Mouse (Mus musculus) small intestine, adult 2 months (tissue): ENCODE measurements around the gene Zeb2. TPM values are rescaled to one million over a fixed set of nuclear protein-coding genes. Genes with fewer than 3 reads are reported as not detected.

Experiments used
- H3K27ac ChIP-seq: fragments of 200-500 bp; 2 replicates; pipeline ENCODE4 v1.5.1; 2012; ENCODE audit warnings: low read depth, low read length, control low read depth, inconsistent platforms; ENCODE audit not compliant: insufficient read depth
- H3K27me3 ChIP-seq: fragments of 200-500 bp; 2 replicates; pipeline ENCODE4 v1.6.1; 2012; ENCODE audit warnings: mild to moderate bottlenecking, moderate library complexity, low read length, inconsistent platforms; ENCODE audit not compliant: control insufficient read depth, insufficient read depth
- H3K36me3 ChIP-seq: fragments of 200-500 bp; 2 replicates; pipeline ENCODE4 v1.6.1; 2012; ENCODE audit warnings: mild to moderate bottlenecking, low read length, control low read depth, inconsistent platforms; ENCODE audit not compliant: control insufficient read depth, insufficient read depth
- H3K4me1 ChIP-seq: fragments of 200-500 bp; 2 replicates; pipeline ENCODE4 v1.6.1; 2012; ENCODE audit warnings: low read length, inconsistent platforms, mixed read lengths; ENCODE audit not compliant: control insufficient read depth, insufficient read depth, insufficient read length
- H3K4me3 ChIP-seq: fragments of 200-500 bp; 2 replicates; pipeline ENCODE4 v1.5.1; 2012; ENCODE audit warnings: low read depth, mild to moderate bottlenecking, control low read depth, inconsistent platforms, low read length, moderate library complexity
- CTCF ChIP-seq: fragments of 200-500 bp; IDR thresholded peaks from 2 replicates; pipeline ENCODE4 v1.5.1; 2012; ENCODE audit warnings: low read depth, mild to moderate bottlenecking, control low read depth, inconsistent platforms, low read length, moderate library complexity, mixed read lengths; ENCODE audit not compliant: insufficient replicate concordance, insufficient read length; ENCODE audit errors: extremely low read depth
- POLR2A ChIP-seq: fragments of 200-500 bp; IDR thresholded peaks from 2 replicates; pipeline ENCODE4 v1.6.1; 2012; ENCODE audit warnings: low read depth, mild to moderate bottlenecking, control low read depth, inconsistent platforms, low read length, moderate library complexity
- WGBS: fragments of 180-500 bp; shearing (Covaris S2); methylation state at CpG from one replicate; pipeline ENCODE4 v1.1.7; 2018; 5-methylcytosine and 5-hydroxymethylcytosine counted together
- polyA plus RNA-seq: library from polyadenylated mRNA; depleted of rRNA; stranded (reverse); fragments of >200 nt; gene quantifications from 2 replicates; pipeline ENCODE4 v1.2.3, GENCODE M21; 2012

Zeb2 gene
- polyA plus RNA-seq, 1 experiment, result 3.1 TPM

- TF ChIP-seq POLR2A, result no peak
- no peak for TF ChIP-seq CTCF
- Histone ChIP-seq H3K4me3 (no peak overlapping the region), H3K27me3 (no peaks in the 10 kb centered on the region), H3K36me3 (no peaks in the 10 kb centered on the region), H3K4me1 (no peaks in the 10 kb centered on the region), H3K27ac (no peak overlapping the region)
- 59% methylated on average over 5 of the region's 5 CpGs for WGBS
These were observed 99.9 kb downstream of the Zeb2 start for GRCm38 (mm10) chr2:45017186-45017800.

- no peaks in the 10 kb centered on the region for H3K4me1 ChIP-seq
- no peaks in the 10 kb centered on the region for H3K36me3 ChIP-seq
- no peak overlapping the region for H3K27ac ChIP-seq
- no peak overlapping the region for H3K4me3 ChIP-seq
- H3K27me3 ChIP-seq, result no peaks in the 10 kb centered on the region
- 61% methylated on average over 5 of the region's 5 CpGs for WGBS
- TF ChIP-seq CTCF (no peak), POLR2A (no peak)
These were observed 103.9 kb downstream of the Zeb2 start for GRCm38 (mm10) chr2:45013325-45013724.

DNA sequence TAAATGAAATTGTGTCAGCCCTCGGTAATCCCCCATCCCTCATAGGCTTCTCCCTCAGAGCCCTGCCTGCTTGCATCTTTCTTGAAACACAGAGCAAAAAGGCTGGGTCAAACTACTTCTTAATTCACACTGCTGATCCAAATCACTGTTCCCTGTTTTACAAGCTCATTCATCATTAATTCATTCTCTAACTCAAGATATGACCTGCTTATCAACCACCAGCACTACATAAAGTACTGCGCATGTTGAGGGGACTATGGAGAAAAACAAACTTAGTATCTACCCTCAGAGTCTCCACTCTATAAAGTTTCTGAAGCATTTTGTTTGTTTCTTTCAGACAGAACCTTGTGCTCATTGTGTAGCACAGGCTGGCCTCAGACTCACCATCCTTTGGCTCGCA lies 104.5 kb downstream of the Zeb2 start:
- H3K4me3 ChIP-seq, result no peak overlapping the region
- H3K27ac ChIP-seq, result no peak overlapping the region
- TF ChIP-seq POLR2A (no peak), CTCF (no peak)
- H3K36me3 ChIP-seq, result no peaks in the 10 kb centered on the region
- no peaks in the 10 kb centered on the region for H3K27me3 ChIP-seq
- WGBS, result 82% methylated on average over 3 of the region's 3 CpGs
- no peaks in the 10 kb centered on the region for H3K4me1 ChIP-seq

DNA sequence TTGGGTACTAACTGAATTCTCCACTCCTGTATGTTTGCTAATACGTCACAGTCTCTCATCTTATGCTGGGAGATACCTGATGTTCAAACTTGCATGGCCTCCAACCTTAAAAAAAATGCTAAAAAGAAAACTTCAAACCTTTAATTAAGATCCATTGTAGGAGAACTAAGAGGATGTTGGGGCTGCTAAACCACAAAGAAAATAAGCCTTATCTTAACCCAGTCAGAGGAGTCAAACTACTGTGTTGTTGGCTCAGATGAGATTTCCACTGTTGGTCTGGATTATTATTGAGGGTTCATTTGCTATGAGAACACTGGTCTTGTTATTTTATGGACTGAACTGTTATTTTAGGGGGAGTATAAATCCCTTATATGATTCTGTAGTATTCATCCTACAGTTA lies 106.5 kb downstream of the Zeb2 start:
- TF ChIP-seq POLR2A (no peak), CTCF (no peak)
- WGBS, result 93% methylated on average over 1 of the region's 1 CpGs
- Histone ChIP-seq H3K27ac (no peak overlapping the region), H3K4me3 (no peak overlapping the region), H3K36me3 (no peaks in the 10 kb centered on the region), H3K27me3 (no peaks in the 10 kb centered on the region), H3K4me1 (no peaks in the 10 kb centered on the region)

DNA sequence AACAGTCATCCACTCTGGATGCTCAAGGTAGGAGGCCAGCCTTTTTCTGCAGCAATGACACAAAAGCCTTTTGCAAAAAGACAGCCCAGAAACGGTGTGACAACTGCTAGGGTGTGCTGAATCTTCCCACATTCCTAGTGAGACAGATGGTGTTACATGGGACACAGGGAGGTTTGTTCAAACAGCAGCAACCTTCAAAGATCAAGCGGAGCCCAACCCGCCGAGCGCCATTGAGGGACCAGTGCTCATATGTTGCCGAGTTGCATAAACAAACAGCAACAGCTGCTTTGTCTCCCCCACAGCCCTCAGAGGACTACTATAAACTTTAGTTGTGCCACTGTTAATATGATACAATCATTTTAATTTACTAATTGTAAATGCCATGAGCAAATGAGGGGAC lies 117.3 kb downstream of the Zeb2 start:
- Histone ChIP-seq H3K27ac (no peak overlapping the region), H3K4me3 (no peak overlapping the region), H3K4me1 (no peaks in the 10 kb centered on the region), H3K36me3 (no peaks in the 10 kb centered on the region; the same call in 1 of the 2 replicates), H3K27me3 (no peaks in the 10 kb centered on the region)
- TF ChIP-seq CTCF (no peak), POLR2A (no peak)
- WGBS, result 53% methylated on average over 6 of the region's 6 CpGs

GRCm38 (mm10) chr2:44998710-44999109 lies 118.5 kb downstream of the Zeb2 start:
- Histone ChIP-seq H3K4me3 (no peak overlapping the region), H3K27me3 (no peaks in the 10 kb centered on the region), H3K36me3 (no peaks in the 10 kb centered on the region; the same call in none of the 2 replicates), H3K4me1 (no peaks in the 10 kb centered on the region), H3K27ac (no peak overlapping the region)
- TF ChIP-seq POLR2A, result no peak
- TF ChIP-seq CTCF, result no peak
- WGBS, result 88% methylated on average over 5 of the region's 5 CpGs

DNA sequence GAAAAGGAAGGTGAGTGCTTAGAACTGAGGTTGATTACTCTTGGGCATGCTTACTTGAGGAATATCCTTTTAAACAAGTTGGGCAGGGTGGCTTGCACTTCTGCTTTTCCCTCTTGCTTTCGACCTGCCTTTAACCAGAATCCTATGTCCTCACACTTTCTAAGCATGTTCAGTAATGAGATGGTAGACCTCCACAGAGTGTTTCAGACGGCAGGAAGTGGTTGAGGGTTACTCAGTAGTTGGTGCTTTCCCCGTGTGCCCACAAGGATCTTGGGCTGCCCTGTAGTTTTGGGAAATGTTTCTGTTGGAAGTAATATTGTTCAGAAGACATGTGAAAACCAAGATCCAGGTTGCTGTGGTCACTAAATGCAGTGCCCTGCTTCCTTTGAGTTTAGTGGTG lies 135.5 kb downstream of the Zeb2 start:
- Histone ChIP-seq H3K27me3 (no peaks in the 10 kb centered on the region), H3K4me1 (no peaks in the 10 kb centered on the region), H3K27ac (no peak overlapping the region), H3K36me3 (no peaks in the 10 kb centered on the region), H3K4me3 (no peak overlapping the region)
- WGBS, result 61% methylated on average over 3 of the region's 3 CpGs
- TF ChIP-seq POLR2A, result no peak
- no peak for TF ChIP-seq CTCF

- Histone ChIP-seq H3K4me3 (no peak overlapping the region), H3K27ac (no peak overlapping the region), H3K27me3 (no peaks in the 10 kb centered on the region), H3K4me1 (no peaks in the 10 kb centered on the region), H3K36me3 (no peaks in the 10 kb centered on the region)
- no peak for TF ChIP-seq CTCF
- TF ChIP-seq POLR2A, result no peak
- WGBS, result 7% methylated on average over 18 of the region's 18 CpGs
These were observed 138.0 kb downstream of the Zeb2 start for GRCm38 (mm10) chr2:44979042-44979721.
